Mouse (Mus musculus): ENCODE data around the gene Mtmr12. TPM values are rescaled to one million over a fixed set of nuclear protein-coding genes. Genes with fewer than 3 reads are reported as not detected.
"Not testable (repeated sequence)": the region's sequence is repeated elsewhere in the genome, so short reads cannot be mapped to it uniquely, and the experiment has no call there.

The Mtmr12 gene
- 10 to 100 TPM; 17.6 to 24.1 TPM for total RNA-seq (2021)
- long read RNA-seq, experiment 1, full-length matches to known transcripts, result 10 of 12 reads
- long read RNA-seq, experiment 1, partial matches to known transcripts, result 0 of 12 reads
- long read RNA-seq, experiment 1, other reads (novel, unspliced or antisense), result 2 of 12 reads
- long read RNA-seq, experiment 2, full-length matches to known transcripts, result 15 of 20 reads
- long read RNA-seq, experiment 2, partial matches to known transcripts, result 2 of 20 reads
- long read RNA-seq, experiment 2, other reads (novel, unspliced or antisense), result 3 of 20 reads

GRCm38 (mm10) chr15:12204319-12205159, at the start of gene Mtmr12:
TSS of gene Mtmr12 (plus strand) at chr15:12205028.
- peak; percentile 100 for DNase-seq (ENCODE audit: low spot score in 2 of 2)

GRCm38 (mm10) chr15:12178126-12178525, 26.7 kb upstream of the Mtmr12 start:
- no peak for DNase-seq (ENCODE audit: low spot score in 2 of 2)

- DNase-seq (ENCODE audit: low spot score in 2 of 2), result not testable (repeated sequence)
Observed at GRCm38 (mm10) chr15:12181181-12181805, 23.5 kb upstream of the Mtmr12 start.

GRCm38 (mm10) chr15:12193880-12194816, 10.7 kb upstream of the Mtmr12 start:
- DNase-seq (ENCODE audit: low spot score in 2 of 2), result no peak

GRCm38 (mm10) chr15:12194817-12195735, 9.8 kb upstream of the Mtmr12 start:
- DNase-seq (ENCODE audit: low spot score in 2 of 2), result peak in 1 of 2 experiments; percentile 19

GRCm38 (mm10) chr15:12195966-12196365, 8.9 kb upstream of the Mtmr12 start:
- no peak for DNase-seq (ENCODE audit: low spot score in 2 of 2)

- peak; percentile 52 to 65 for DNase-seq (ENCODE audit: low spot score in 2 of 2)
Observed at GRCm38 (mm10) chr15:12196410-12197191, 8.2 kb upstream of the Mtmr12 start.

GRCm38 (mm10) chr15:12197361-12197760, 7.5 kb upstream of the Mtmr12 start:
- DNase-seq (ENCODE audit: low spot score in 2 of 2), result no peak

- DNase-seq (ENCODE audit: low spot score in 2 of 2), result peak in 1 of 2 experiments; percentile 12
Observed at GRCm38 (mm10) chr15:12200021-12200420, 4.8 kb upstream of the Mtmr12 start.

- peak in 1 of 2 experiments; percentile 8 for DNase-seq (ENCODE audit: low spot score in 2 of 2)
Observed at GRCm38 (mm10) chr15:12201856-12202255, 3.0 kb upstream of the Mtmr12 start.

- peak in 1 of 2 experiments; percentile 14 for DNase-seq (ENCODE audit: low spot score in 2 of 2)
Observed at GRCm38 (mm10) chr15:12202456-12202855, 2.4 kb upstream of the Mtmr12 start.

GRCm38 (mm10) chr15:12203008-12203407, 1.8 kb upstream of the Mtmr12 start:
- not testable (repeated sequence) for DNase-seq (ENCODE audit: low spot score in 2 of 2)

- peak in 1 of 2 experiments; percentile 17 for DNase-seq (ENCODE audit: low spot score in 2 of 2)
Observed at GRCm38 (mm10) chr15:12203512-12204318, 1.1 kb upstream of the Mtmr12 start.

- no peak for DNase-seq (ENCODE audit: low spot score in 2 of 2)
Observed at GRCm38 (mm10) chr15:12205160-12205901, 503 bp downstream of the Mtmr12 start.

- DNase-seq (ENCODE audit: low spot score in 2 of 2), result no peak
Observed at GRCm38 (mm10) chr15:12205902-12206645, 1.2 kb downstream of the Mtmr12 start.

- no peak for DNase-seq (ENCODE audit: low spot score in 2 of 2)
Observed at GRCm38 (mm10) chr15:12206646-12207222, 1.9 kb downstream of the Mtmr12 start.

All from adrenal gland, adult 18-20 months (tissue).